Comparison of ENCODE assay signal across 27 mouse cellular contexts in genomic region chr16:65066264-65066663, GRCm38 (mm10). TPM values are rescaled to one million over a fixed set of nuclear protein-coding genes. Genes with fewer than 3 reads are reported as not detected.
"Had no signal": no experiment of that assay in that cellular context is flagged by ENCODE, and none has a peak within 500 bp of the region (broad histone marks: within the 10 kb centered on the region; RNA-seq: fewer than 3 reads in every experiment).

No protein-coding gene starts in this region.

- ATAC-seq: forebrain, embryonic 13.5 days; forebrain, embryonic 14.5 days; forebrain, embryonic 15.5 days; forebrain, embryonic 16.5 days; forebrain, postnatal 0 days had no signal

- DNase-seq: cerebellum, adult 2 months; cerebellum, adult 8-10 months; cerebellum, adult 9-10 months; cerebellum, adult 9-11 months; cerebellum, postnatal 10 days; cerebellum, postnatal 14 days; cerebellum, postnatal 25 days; cerebellum, postnatal 36 days; embryo, embryonic 11 days; forebrain, postnatal 0 days; gastrocnemius, adult 2 months; gastrocnemius, postnatal 10 days; gastrocnemius, postnatal 14 days; gastrocnemius, postnatal 25 days; gastrocnemius, postnatal 36 days; heart, adult 11 months; heart, adult 18-20 months; heart, adult 2 months had no signal

RNA-seq across cellular contexts. Expression of gene Htr1f, which starts 39.4 kb away (rescaled TPM):
- total RNA-seq: gastrocnemius, adult 18-20 months; gastrocnemius, adult 2 months; gastrocnemius, adult 8-10 months; gastrocnemius, postnatal 10 days; gastrocnemius, postnatal 14 days; gastrocnemius, postnatal 25 days; gastrocnemius, postnatal 36 days; gastrocnemius, postnatal 4 days; granulocyte monocyte progenitor cell, adult 5-6 weeks; heart, adult 18-20 months; heart, adult 2 months; heart, adult 8-10 months had no signal
